8 mouse cellular contexts compared by ENCODE assay signal in the genomic region with DNA sequence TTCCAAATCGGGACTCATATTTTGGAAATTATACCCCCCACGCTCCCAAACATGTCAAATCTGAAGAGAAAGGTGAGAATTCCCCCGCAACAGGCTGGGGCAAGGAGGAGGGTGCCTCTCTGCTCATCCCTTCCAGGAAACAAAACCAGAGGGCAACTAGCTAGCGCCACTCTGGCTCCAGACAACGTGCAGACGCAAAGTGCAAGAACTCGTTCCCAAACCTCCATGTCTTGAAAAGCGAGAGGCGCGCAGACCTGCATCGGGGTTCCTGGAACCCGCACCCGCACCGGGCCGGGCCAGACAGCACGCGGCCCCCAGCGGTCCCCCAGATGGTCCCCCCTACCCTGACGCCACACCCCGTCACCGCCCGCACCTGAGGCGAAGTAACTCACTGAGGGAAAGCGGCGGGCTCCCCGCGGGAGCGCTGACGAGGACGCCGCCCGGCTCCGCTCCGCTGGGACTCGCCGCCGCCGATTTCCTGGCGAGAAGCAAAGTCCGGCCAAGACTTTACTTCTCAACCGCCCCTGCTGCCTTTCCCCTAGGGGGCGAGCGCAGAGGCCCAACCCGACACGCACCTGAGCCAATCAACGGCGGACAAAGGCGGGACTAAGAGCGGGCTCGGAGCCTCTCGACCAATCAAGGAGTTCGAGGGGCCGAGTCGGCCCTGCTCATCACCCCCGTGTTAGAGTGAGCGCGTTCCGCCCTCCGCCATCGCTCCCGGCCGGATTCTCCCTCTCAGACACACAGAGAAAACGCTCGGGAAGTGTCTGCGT. TPM values are rescaled to one million over a fixed set of nuclear protein-coding genes. Genes with fewer than 3 reads are reported as not detected.
A peak's percentile ranks its signal among the peaks of the same experiment; 100 is the strongest.
DNase-seq lines count a peak whose midpoint lies in the region; ATAC-seq and TF ChIP-seq lines count a peak whose summit lies in the region.

A gene (minus strand): TSS at position 561 of the 773 bp plus-strand sequence.

- peak within 1 kb of the TSS; percentile 88 for H3K4me3 ChIP-seq in gastrocnemius, adult 2 months
- H3K4me3 ChIP-seq in hindbrain, postnatal 0 days (ENCODE audit: low read length), result peak within 1 kb of the TSS; percentile 65
- H3K4me3 ChIP-seq in left cerebral cortex, adult 2 months, result peak within 1 kb of the TSS; percentile 93

- peak; percentile 99 for DNase-seq in ZHBTc4 (ENCODE audit: low read depth, low spot score)
- DNase-seq in gastrocnemius, adult 2 months, result peak; percentile 99
- peak; percentile 99 for DNase-seq in hindbrain, postnatal 0 days (ENCODE audit: low spot score)
- peak; percentile 98 to 99 for DNase-seq in left cerebral cortex, adult 2 months (ENCODE audit: extremely low spot score in 1 of 2, low spot score in 2 of 2)
- DNase-seq in right cerebral cortex, adult 2 months (ENCODE audit: low spot score in 2 of 2), result peak; percentile 98 to 99
- peak; percentile 98 for DNase-seq in urinary bladder, postnatal 14 days (ENCODE audit: low spot score)

- H3K27ac ChIP-seq in gastrocnemius, adult 2 months, result peak within 1 kb of the TSS; percentile 94
- H3K27ac ChIP-seq in hindbrain, postnatal 0 days, result peak within 1 kb of the TSS; percentile 60
- H3K27ac ChIP-seq in left cerebral cortex, adult 2 months, result peak within 1 kb of the TSS; percentile 86

- H3K4me1 ChIP-seq in hindbrain, postnatal 0 days (ENCODE audit: insufficient read depth, low read length), result 0 out of 2 replicates have a peak, but pooled peaks cover 7% of the 10 kb centered on the region

- no peaks in the 10 kb centered on the region for H3K9me3 ChIP-seq in hindbrain, postnatal 0 days (ENCODE audit: low read length)

- H3K36me3 ChIP-seq in hindbrain, postnatal 0 days (ENCODE audit: insufficient read depth, low read length), result no peaks in the 10 kb centered on the region

- peak; percentile 64 for TF ChIP-seq CTCF in gastrocnemius, adult 2 months (IDR thresholded peaks at IDR 0.05)
- peak; percentile 70 for TF ChIP-seq CTCF in hindbrain, postnatal 0 days (IDR thresholded peaks at IDR 0.05; ENCODE audit: low read depth)
- TF ChIP-seq CTCF in left cerebral cortex, adult 2 months (IDR thresholded peaks at IDR 0.05), result peak; percentile 62

- ATAC-seq in common myeloid progenitor, adult 5-6 weeks (replicated peaks; ENCODE audit: low read depth, poor library complexity, severe bottlenecking), result peak; percentile 93
- ATAC-seq in hindbrain, postnatal 0 days, result peak; percentile 99
- ATAC-seq in megakaryocyte, adult 5-6 weeks (ENCODE audit: poor library complexity, severe bottlenecking), result peak; percentile 89

- WGBS in hindbrain, postnatal 0 days, result under 1% methylated on average over 65 of the region's 65 CpGs

- H3K4me2 ChIP-seq in hindbrain, postnatal 0 days (ENCODE audit: low read depth, low read length), result peak within 1 kb of the TSS; percentile 93

- intact Hi-C loops in gastrocnemius, adult 2 months (cut with DNase I), result loop anchor here (2.0 to 5.0 kb wide), 3 partner anchors 37 to 244 kb away; a partner anchor contains a TSS
- intact Hi-C loops in left cerebral cortex, adult 2 months (cut with DNase I), result loop anchor here (1.0 to 5.0 kb wide), 6 partner anchors 21 to 151 kb away; a partner anchor contains a TSS

- peak within 1 kb of the TSS; percentile 59 for H3K9ac ChIP-seq in hindbrain, postnatal 0 days (replicated peaks; ENCODE audit: low read length)

- no peaks in the 10 kb centered on the region for H3K27me3 ChIP-seq in hindbrain, postnatal 0 days (ENCODE audit: insufficient read depth, low read length)

RNA-seq across cellular contexts. Expression of the gene that starts here (rescaled TPM):
- 5.4 and 10.8 TPM in 2 replicates for total RNA-seq in common myeloid progenitor, adult 5-6 weeks (2017)
- total RNA-seq in gastrocnemius, adult 2 months (2021), result 1 to 10 TPM; 3.3 to 3.4 TPM
- 7.4 and 9.7 TPM in 2 replicates for total RNA-seq in hindbrain, postnatal 0 days (2014; rRNA removed)
- 3.0 and 3.3 TPM in 2 replicates for polyA plus RNA-seq in hindbrain, postnatal 0 days (2015; fragmentation: Nextera tagmentation; extraction: Ambion mirVana)
- total RNA-seq in left cerebral cortex, adult 2 months (2021), result 1 to 10 TPM; 5.8 to 6.3 TPM
- 5.0 and 6.8 TPM in 2 replicates for total RNA-seq in megakaryocyte, adult 5-6 weeks (2015)
- 9.7 and 10.4 TPM in 2 replicates for total RNA-seq in megakaryocyte, adult 5-6 weeks (2017)

Comparison
In these comparisons a context has a peak if more than half of its experiments do, and no peak if none do; other contexts are left out.
1. Peak in every context shown above with its lines: DNase-seq, ATAC-seq, H3K4me3 ChIP-seq and H3K27ac ChIP-seq.